Mouse (Mus musculus) gastrocnemius, postnatal 4 days (tissue): ENCODE results near the gene Olfr49. TPM values are rescaled to one million over a fixed set of nuclear protein-coding genes. Genes with fewer than 3 reads are reported as not detected.
"Not testable (repeated sequence)": the region's sequence is repeated elsewhere in the genome, so short reads cannot be mapped to it uniquely, and the experiment has no call there.

ENCODE experiments used
- DNase-seq, 2 experiments: peaks; one replicate each; pipeline ENCODE4 v3.0.0; 2021 to 2022; ENCODE audit warnings: low spot score in 2 of 2, mixed read lengths in 2 of 2
- total RNA-seq, 2 experiments: library from RNA; stranded (reverse); gene quantifications; 2 replicates each; pipeline ENCODE4 v1.2.3; 2021

Olfr49 gene
- total RNA-seq, 2 experiments from 2014 or later = not detected

DNA sequence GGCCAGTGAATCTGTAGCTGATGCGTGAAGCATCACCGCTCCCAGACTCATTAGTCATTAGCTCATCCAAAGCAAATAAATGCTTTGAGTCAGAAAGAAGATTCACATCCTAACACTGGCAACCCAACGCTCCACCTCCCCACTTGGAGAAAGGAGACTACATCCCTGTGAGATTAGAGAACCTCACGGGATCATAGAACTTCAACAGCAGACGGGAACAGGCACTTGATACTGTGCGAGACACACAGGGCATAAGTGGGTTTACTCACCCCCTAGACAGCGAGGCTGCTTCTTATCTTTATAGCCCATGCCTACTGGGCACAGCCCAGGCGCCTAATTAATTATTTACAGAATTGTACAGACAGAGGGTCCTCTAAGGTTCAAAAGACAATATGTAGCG lies 52.6 kb downstream of the Olfr49 start:
- no peak for DNase-seq

- no peak for DNase-seq
These were observed 53.4 kb downstream of the Olfr49 start for GRCm38 (mm10) chr14:54231176-54231956.

DNA sequence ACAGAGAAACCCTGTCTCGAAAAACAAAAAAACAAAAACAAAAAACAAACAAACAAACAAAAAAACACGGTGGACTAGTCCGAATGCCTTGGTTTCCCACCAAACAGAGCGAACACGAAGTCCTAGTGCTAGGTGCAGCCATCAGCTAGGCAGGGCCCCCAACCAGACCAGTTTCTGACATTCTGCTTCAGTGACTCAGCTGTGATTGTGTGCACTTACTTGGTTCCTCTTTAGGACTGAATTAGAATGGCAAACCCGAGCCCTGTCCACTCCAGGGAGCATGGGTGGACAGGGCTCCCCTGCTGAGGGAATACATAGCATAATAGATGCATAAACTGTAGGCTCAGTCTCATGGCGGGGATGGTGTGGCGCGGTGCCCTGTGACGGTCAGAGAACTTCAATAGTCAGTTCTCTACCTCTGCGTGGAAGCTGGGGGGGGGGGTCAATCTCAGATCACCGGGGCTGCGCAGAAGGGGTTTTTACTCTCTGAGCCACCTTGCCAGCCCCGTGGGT lies 54.0 kb downstream of the Olfr49 start:
- DNase-seq = no peak

DNA sequence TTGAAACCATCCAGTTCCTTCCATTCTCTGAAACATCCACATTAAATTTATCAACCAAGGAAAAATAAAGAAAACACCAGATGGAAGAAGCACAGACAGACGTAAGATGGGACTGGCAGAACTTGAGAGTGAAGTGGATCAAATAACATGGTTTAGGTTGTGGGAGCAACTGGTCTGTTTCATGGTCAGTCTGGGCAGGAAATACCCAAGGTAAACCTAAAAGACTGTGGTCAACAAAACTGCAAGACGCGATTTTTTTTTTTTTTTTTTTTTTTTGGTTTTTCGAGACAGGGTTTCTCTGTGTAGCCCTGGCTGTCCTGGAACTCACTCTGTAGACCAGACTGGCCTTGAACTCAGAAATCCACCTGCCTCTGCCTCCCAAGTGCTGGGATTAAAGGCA lies 54.9 kb downstream of the Olfr49 start:
- not testable (repeated sequence) for DNase-seq

GRCm38 (mm10) chr14:54228933-54229713 lies 55.6 kb downstream of the Olfr49 start:
- DNase-seq = no peak

- DNase-seq = no peak
These were observed 56.2 kb downstream of the Olfr49 start for GRCm38 (mm10) chr14:54228501-54228900.

Other genes starting within 250 kb of the Olfr49 start
- 10 to 100 TPM; 89.9 to 92.3 TPM for gene Dad1, start 30.8 kb downstream of the Olfr49 start, total RNA-seq
- 10 to 100 TPM; 30.1 to 31.5 TPM for gene Abhd4, start 30.8 kb downstream of the Olfr49 start, total RNA-seq
- 10 to 100 TPM; 67.8 to 85.9 TPM for gene Oxa1l, start 75.9 kb upstream of the Olfr49 start, total RNA-seq
- 1 to 10 TPM; 6.2 to 7.3 TPM for gene Slc7a7, start 132.8 kb upstream of the Olfr49 start, total RNA-seq
- gene Mrpl52, start 142.0 kb upstream of the Olfr49 start, total RNA-seq = 100 to 1,000 TPM; 151 to 166 TPM
- 100 to 1,000 TPM; 222 to 237 TPM for gene Mmp14, start 146.7 kb upstream of the Olfr49 start, total RNA-seq
- gene Lrp10, start 179.2 kb upstream of the Olfr49 start, total RNA-seq = 10 to 100 TPM; 39.0 to 42.9 TPM
- gene Rem2, start 191.2 kb upstream of the Olfr49 start, total RNA-seq = not detected
- 10 to 100 TPM; 40.0 to 40.4 TPM for gene Prmt5, start 232.6 kb upstream of the Olfr49 start, total RNA-seq